Mouse (Mus musculus): Measurements from ENCODE around the gene Tmem242. TPM values are rescaled to one million over a fixed set of nuclear protein-coding genes. Genes with fewer than 3 reads are reported as not detected.

The Tmem242 gene
- polyA plus RNA-seq, 1 experiment: 67.8 TPM

- peaks cover 9% of the 10 kb centered on the region for H3K27me3 ChIP-seq (ENCODE audit: control insufficient read depth, insufficient read depth, insufficient read length)
- no peak overlapping the region for H3K4me3 ChIP-seq (ENCODE audit: insufficient read depth, poor library complexity, severe bottlenecking)
- no peak overlapping the region for H3ac ChIP-seq (ENCODE audit: control insufficient read depth, insufficient read length, low read depth)
- H3K79me3 ChIP-seq (ENCODE audit: low read depth): no peaks in the 10 kb centered on the region
- H3K79me2 ChIP-seq (ENCODE audit: control insufficient read depth, insufficient read depth): no peaks in the 10 kb centered on the region
- no peaks in the 10 kb centered on the region for H3K36me3 ChIP-seq (ENCODE audit: control insufficient read depth, insufficient read depth)
- TF ChIP-seq MYOG (IDR thresholded peaks at IDR 0.05; ENCODE audit: control insufficient read depth, extremely low read depth, insufficient read length): no peak
- TF ChIP-seq CEBPB (IDR thresholded peaks at IDR 0.05; ENCODE audit: low read depth): no peak
Observed at GRCm38 (mm10) chr17:5388351-5388750, 51.7 kb downstream of the Tmem242 start.

DNA sequence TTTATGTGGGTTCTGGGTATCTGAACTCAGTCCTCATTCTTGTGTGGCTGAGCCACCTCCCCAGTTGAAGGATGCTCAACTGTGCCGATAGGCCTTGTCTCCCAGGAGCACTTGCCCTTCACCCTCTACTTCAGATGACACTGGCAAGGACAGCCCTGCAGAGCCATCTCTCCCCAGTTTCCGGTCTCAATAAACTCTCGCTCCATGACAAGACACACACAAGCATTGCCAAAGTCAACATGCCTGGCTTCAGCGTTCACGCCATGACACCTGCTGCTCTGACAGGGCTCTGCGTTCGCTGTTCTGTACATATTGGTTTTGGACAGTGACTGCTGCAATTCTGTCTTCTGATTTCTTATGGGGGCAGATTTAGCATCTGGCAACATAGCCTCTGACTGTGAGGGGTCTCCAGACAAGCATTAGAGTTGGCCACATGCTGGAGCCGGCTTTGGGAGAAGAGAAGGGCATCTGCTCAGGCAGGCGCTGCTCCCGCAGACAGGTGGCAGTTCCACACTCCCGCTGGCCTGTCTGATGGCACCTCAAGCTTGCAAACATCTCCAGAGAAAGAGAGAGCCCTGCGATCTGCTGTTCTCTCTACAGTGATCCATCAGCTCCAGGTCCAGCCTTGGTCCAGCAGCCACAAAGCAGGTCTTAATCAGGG, 53.0 kb downstream of the Tmem242 start:
- Histone ChIP-seq H3K79me3 (ENCODE audit: low read depth) (no peaks in the 10 kb centered on the region), H3ac (ENCODE audit: control insufficient read depth, insufficient read length, low read depth) (no peak overlapping the region), H3K27me3 (ENCODE audit: control insufficient read depth, insufficient read depth, insufficient read length) (peaks cover 8% of the 10 kb centered on the region), H3K79me2 (ENCODE audit: control insufficient read depth, insufficient read depth) (no peaks in the 10 kb centered on the region), H3K4me3 (ENCODE audit: insufficient read depth, poor library complexity, severe bottlenecking) (no peak overlapping the region), H3K36me3 (ENCODE audit: control insufficient read depth, insufficient read depth) (no peaks in the 10 kb centered on the region)
- TF ChIP-seq CTCF (IDR thresholded peaks at IDR 0.05; ENCODE audit: control insufficient read depth, insufficient read depth, insufficient read length) (no peak), MYOG (IDR thresholded peaks at IDR 0.05; ENCODE audit: control insufficient read depth, extremely low read depth, insufficient read length) (no peak), USF1 (IDR thresholded peaks at IDR 0.05; ENCODE audit: low read depth) (no peak), CEBPB (IDR thresholded peaks at IDR 0.05; ENCODE audit: low read depth) (no peak), MAX (IDR thresholded peaks at IDR 0.05) (no peak), FOSL1 (IDR thresholded peaks at IDR 0.05; ENCODE audit: insufficient read depth, low read length, poor library complexity, severe bottlenecking) (no peak), MYOD1 (IDR thresholded peaks at IDR 0.05; ENCODE audit: control insufficient read depth, insufficient read length, low read depth) (no peak)

- no peaks in the 10 kb centered on the region for H3K36me3 ChIP-seq (ENCODE audit: control insufficient read depth, insufficient read depth)
- H3K79me3 ChIP-seq (ENCODE audit: low read depth): no peaks in the 10 kb centered on the region
- peaks cover 4% of the 10 kb centered on the region for H3K27me3 ChIP-seq (ENCODE audit: control insufficient read depth, insufficient read depth, insufficient read length)
- H3K79me2 ChIP-seq (ENCODE audit: control insufficient read depth, insufficient read depth): no peaks in the 10 kb centered on the region
- H3ac ChIP-seq (ENCODE audit: control insufficient read depth, insufficient read length, low read depth): no peak overlapping the region
- no peak overlapping the region for H3K4me3 ChIP-seq (ENCODE audit: insufficient read depth, poor library complexity, severe bottlenecking)
- TF ChIP-seq CTCF (IDR thresholded peaks at IDR 0.05; ENCODE audit: control insufficient read depth, insufficient read depth, insufficient read length) (no peak), MYOD1 (IDR thresholded peaks at IDR 0.05; ENCODE audit: control insufficient read depth, insufficient read length, low read depth) (no peak), CEBPB (IDR thresholded peaks at IDR 0.05; ENCODE audit: low read depth) (no peak), FOSL1 (IDR thresholded peaks at IDR 0.05; ENCODE audit: insufficient read depth, low read length, poor library complexity, severe bottlenecking) (no peak), MYOG (IDR thresholded peaks at IDR 0.05; ENCODE audit: control insufficient read depth, extremely low read depth, insufficient read length) (no peak), USF1 (IDR thresholded peaks at IDR 0.05; ENCODE audit: low read depth) (no peak)
Observed at GRCm38 (mm10) chr17:5385694-5386093, 54.4 kb downstream of the Tmem242 start.

- no peaks in the 10 kb centered on the region for H3K79me2 ChIP-seq (ENCODE audit: control insufficient read depth, insufficient read depth)
- no peaks in the 10 kb centered on the region for H3K36me3 ChIP-seq (ENCODE audit: control insufficient read depth, insufficient read depth)
- TF ChIP-seq CTCF (IDR thresholded peaks at IDR 0.05; ENCODE audit: control insufficient read depth, insufficient read depth, insufficient read length) (no peak), MYOG (IDR thresholded peaks at IDR 0.05; ENCODE audit: control insufficient read depth, extremely low read depth, insufficient read length) (no peak), MAX (IDR thresholded peaks at IDR 0.05) (no peak), USF1 (IDR thresholded peaks at IDR 0.05; ENCODE audit: low read depth) (no peak), FOSL1 (IDR thresholded peaks at IDR 0.05; ENCODE audit: insufficient read depth, low read length, poor library complexity, severe bottlenecking) (no peak), MYOD1 (IDR thresholded peaks at IDR 0.05; ENCODE audit: control insufficient read depth, insufficient read length, low read depth) (no peak), CEBPB (IDR thresholded peaks at IDR 0.05; ENCODE audit: low read depth) (no peak)
- H3ac ChIP-seq (ENCODE audit: control insufficient read depth, insufficient read length, low read depth): no peak overlapping the region
- H3K79me3 ChIP-seq (ENCODE audit: low read depth): no peaks in the 10 kb centered on the region
- H3K4me3 ChIP-seq (ENCODE audit: insufficient read depth, poor library complexity, severe bottlenecking): no peak overlapping the region
- no peaks in the 10 kb centered on the region for H3K27me3 ChIP-seq (ENCODE audit: control insufficient read depth, insufficient read depth, insufficient read length)
Observed at GRCm38 (mm10) chr17:5377930-5378310, 62.1 kb downstream of the Tmem242 start.

GRCm38 (mm10) chr17:5377151-5377929, 62.7 kb downstream of the Tmem242 start:
- Histone ChIP-seq H3K4me3 (ENCODE audit: insufficient read depth, poor library complexity, severe bottlenecking) (no peak overlapping the region), H3ac (ENCODE audit: control insufficient read depth, insufficient read length, low read depth) (no peak overlapping the region), H3K79me3 (ENCODE audit: low read depth) (no peaks in the 10 kb centered on the region), H3K27me3 (ENCODE audit: control insufficient read depth, insufficient read depth, insufficient read length) (no peaks in the 10 kb centered on the region), H3K79me2 (ENCODE audit: control insufficient read depth, insufficient read depth) (no peaks in the 10 kb centered on the region), H3K36me3 (ENCODE audit: control insufficient read depth, insufficient read depth) (no peaks in the 10 kb centered on the region)
- TF ChIP-seq USF1 (IDR thresholded peaks at IDR 0.05; ENCODE audit: low read depth): no peak
- TF ChIP-seq MYOD1 (IDR thresholded peaks at IDR 0.05; ENCODE audit: control insufficient read depth, insufficient read length, low read depth): no peak
- no peak for TF ChIP-seq CTCF (IDR thresholded peaks at IDR 0.05; ENCODE audit: control insufficient read depth, insufficient read depth, insufficient read length)
- no peak for TF ChIP-seq FOSL1 (IDR thresholded peaks at IDR 0.05; ENCODE audit: insufficient read depth, low read length, poor library complexity, severe bottlenecking)

All from C2C12 (cell line).